Mouse (Mus musculus) neutrophil, adult 65 days (primary cell): ENCODE results near the gene Gm20838. TPM values are rescaled to one million over a fixed set of nuclear protein-coding genes. Genes with fewer than 3 reads are reported as not detected.

Source experiments
- total RNA-seq: library from RNA; stranded (reverse); gene quantifications from 2 replicates; pipeline ENCODE4 v1.2.4, GENCODE M21; 2023

Gene Gm20838
- total RNA-seq: not detected in 2 replicates

GRCm38 (mm10) chrY:33543064-33543463 lies at the start of gene Gm20838:
Gene Gm20838, minus strand, starts transcription at chrY:33543164.

